Mouse (Mus musculus): Measurements from ENCODE around the gene Fyn. TPM values are rescaled to one million over a fixed set of nuclear protein-coding genes. Genes with fewer than 3 reads are reported as not detected.

The Fyn gene
- total and polyA plus RNA-seq, 3 experiments, result 14.9 to 42.4 (median 19.9) TPM

DNA sequence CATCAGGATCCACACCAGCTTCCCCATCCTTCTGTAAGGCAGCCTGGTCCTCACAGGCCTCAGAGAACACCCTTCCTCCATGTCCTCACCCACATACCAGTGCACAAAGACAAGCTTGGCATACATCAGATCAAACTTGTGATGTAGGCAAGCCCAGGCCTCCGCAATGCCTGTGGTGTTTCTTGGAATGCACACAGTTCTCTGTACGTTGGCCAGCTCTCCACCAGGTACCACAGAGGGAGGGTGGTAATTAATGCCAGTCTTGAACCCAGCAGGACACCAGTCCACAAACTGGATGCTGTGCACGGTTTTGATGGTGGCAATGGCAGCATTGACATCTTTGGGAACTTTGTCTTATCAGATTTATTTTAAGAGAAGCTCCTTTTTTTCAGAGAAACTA is 56.0 kb downstream of the Fyn start:
- dilution Hi-C loops (cut with MboI; ENCODE audit: extremely low pct_ligation_motif_present, extremely low pct_unique_long_range_greater_than_20kb, low sequenced_read_pairs) (no loop called here), in situ Hi-C loops (cut with MboI; ENCODE audit: low pct_ligation_motif_present, low pct_unique_long_range_greater_than_20kb, low sequenced_read_pairs) (no loop called here)
- Histone ChIP-seq H3K4me3 (replicated peaks in 1 of 3; ENCODE audit: low read depth in 2 of 3, low read length in 2 of 3, poor library complexity in 1 of 3) (no peak overlapping the region), H3K9ac (ENCODE audit: insufficient read depth, low read depth) (no peak overlapping the region), H3K4me1 (ENCODE audit: control insufficient read depth in 1 of 2, insufficient read depth in 2 of 2) (peaks cover 3 to 30% of the 10 kb centered on the region in 2 experiments; a peak in 3 of 4 replicates), H3K27ac (ENCODE audit: insufficient read depth, low read depth) (no peak overlapping the region), H3K4me2 (ENCODE audit: insufficient read depth, low read depth, poor library complexity, severe bottlenecking) (no peak overlapping the region), H3K36me3 (replicated peaks in 1 of 2; ENCODE audit: control insufficient read depth in 1 of 2, insufficient read depth in 1 of 2, low read length in 1 of 2) (peaks cover 0 to 39% of the 10 kb centered on the region in 2 experiments), H3K79me2 (replicated peaks; ENCODE audit: control insufficient read depth, extremely low read depth, insufficient read depth, poor library complexity, severe bottlenecking) (no peaks in the 10 kb centered on the region; the same call in 1 of the 2 replicates), H3K9me3 (replicated peaks; ENCODE audit: low read length) (no peaks in the 10 kb centered on the region), H3K27me3 (replicated peaks) (no peaks in the 10 kb centered on the region)
- DNase-seq (ENCODE audit: extremely low read depth), result no peak
- TF ChIP-seq EP300 (IDR thresholded peaks at IDR 0.05; ENCODE audit: low read length) (no peak), UBTF (IDR thresholded peaks at IDR 0.05; ENCODE audit: low read depth, low read length) (no peak), CHD2 (IDR thresholded peaks at IDR 0.05; ENCODE audit: low read length) (no peak), RCOR1 (conservative IDR thresholded peaks at IDR 0.05; ENCODE audit: low read depth, low read length) (no peak), MAZ (IDR thresholded peaks at IDR 0.05; ENCODE audit: low read depth, low read length) (no peak), SMC3 (IDR thresholded peaks at IDR 0.05; ENCODE audit: low read depth, low read length) (no peak), RAD21 (IDR thresholded peaks at IDR 0.05; ENCODE audit: low read depth, low read length) (no peak), POLR2A (IDR thresholded peaks at IDR 0.05; ENCODE audit: low read depth, low read length) (no peak), USF1 (IDR thresholded peaks at IDR 0.05; ENCODE audit: low read depth, low read length) (no peak), MAFK (IDR thresholded peaks at IDR 0.05; ENCODE audit: insufficient replicate concordance, low read length) (no peak), MEF2A (IDR thresholded peaks at IDR 0.05; ENCODE audit: borderline replicate concordance, low read depth, low read length) (no peak), SIN3A (IDR thresholded peaks at IDR 0.05; ENCODE audit: low read length) (no peak), IRF4 (IDR thresholded peaks at IDR 0.05; ENCODE audit: low read depth, low read length) (no peak), ZMIZ1 (IDR thresholded peaks at IDR 0.05; ENCODE audit: low read depth, low read length) (no peak), ETS1 (conservative IDR thresholded peaks at IDR 0.05; ENCODE audit: low read depth, low read length) (no peak), HCFC1 (IDR thresholded peaks at IDR 0.05; ENCODE audit: low read depth, low read length) (no peak), PAX5 (IDR thresholded peaks at IDR 0.05; ENCODE audit: low read length) (no peak), ZC3H11A (IDR thresholded peaks at IDR 0.05; ENCODE audit: low read depth, low read length) (no peak)

DNA sequence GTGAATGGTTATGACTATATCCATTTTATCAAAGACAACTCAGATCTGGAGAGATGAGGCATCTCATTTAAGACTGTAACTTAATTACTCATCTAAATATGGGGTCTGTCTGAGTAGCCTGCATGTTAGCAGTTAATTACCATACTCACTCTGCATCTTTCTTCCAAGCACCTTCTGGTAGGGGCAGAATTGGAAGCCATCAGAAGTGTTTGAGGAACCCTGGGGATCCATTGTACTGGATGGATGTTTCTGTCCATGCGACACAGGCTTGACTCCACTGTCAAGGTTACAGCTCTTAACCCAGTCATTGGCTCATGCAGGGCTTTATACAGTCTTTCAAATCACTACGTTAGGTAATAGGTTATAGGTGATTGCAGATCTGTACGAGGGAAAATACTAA is 57.4 kb downstream of the Fyn start:
- H3K4me2 ChIP-seq (ENCODE audit: insufficient read depth, low read depth, poor library complexity, severe bottlenecking), result no peak overlapping the region

More for the DNA sequence above, 57.4 kb downstream of the Fyn start:
- Histone ChIP-seq H3K27me3 (replicated peaks) (no peaks in the 10 kb centered on the region), H3K27ac (ENCODE audit: insufficient read depth, low read depth) (no peak overlapping the region), H3K36me3 (replicated peaks in 1 of 2; ENCODE audit: control insufficient read depth in 1 of 2, insufficient read depth in 1 of 2, low read length in 1 of 2) (peaks cover 0 to 39% of the 10 kb centered on the region in 2 experiments), H3K4me1 (ENCODE audit: control insufficient read depth in 1 of 2, insufficient read depth in 2 of 2) (peaks cover 3 to 27% of the 10 kb centered on the region in 2 experiments; a peak in 3 of 4 replicates), H3K4me3 (replicated peaks in 1 of 3; ENCODE audit: low read depth in 2 of 3, low read length in 2 of 3, poor library complexity in 1 of 3) (no peak overlapping the region), H3K9ac (ENCODE audit: insufficient read depth, low read depth) (no peak overlapping the region), H3K9me3 (replicated peaks; ENCODE audit: low read length) (no peaks in the 10 kb centered on the region), H3K79me2 (replicated peaks; ENCODE audit: control insufficient read depth, extremely low read depth, insufficient read depth, poor library complexity, severe bottlenecking) (no peaks in the 10 kb centered on the region)
- TF ChIP-seq GABPA (IDR thresholded peaks at IDR 0.05; ENCODE audit: insufficient replicate concordance, low read depth, low read length) (no peak), NELFE (IDR thresholded peaks at IDR 0.05; ENCODE audit: low read depth, low read length) (no peak), USF1 (IDR thresholded peaks at IDR 0.05; ENCODE audit: low read depth, low read length) (no peak), ZC3H11A (IDR thresholded peaks at IDR 0.05; ENCODE audit: low read depth, low read length) (no peak), POLR2AphosphoS2 (IDR thresholded peaks at IDR 0.05; ENCODE audit: low read depth, low read length) (no peak), MAFK (IDR thresholded peaks at IDR 0.05; ENCODE audit: insufficient replicate concordance, low read length) (no peak), EP300 (IDR thresholded peaks at IDR 0.05; ENCODE audit: low read length) (no peak), MEF2A (IDR thresholded peaks at IDR 0.05; ENCODE audit: borderline replicate concordance, low read depth, low read length) (no peak), ZNF384 (IDR thresholded peaks at IDR 0.05; ENCODE audit: low read depth, low read length) (no peak), PAX5 (IDR thresholded peaks at IDR 0.05; ENCODE audit: low read length) (no peak), MAZ (IDR thresholded peaks at IDR 0.05; ENCODE audit: low read depth, low read length) (no peak), MYC (IDR thresholded peaks at IDR 0.05; ENCODE audit: low read depth, low read length) (no peak), JUND (conservative IDR thresholded peaks at IDR 0.05; ENCODE audit: low read depth, low read length) (no peak), HCFC1 (IDR thresholded peaks at IDR 0.05; ENCODE audit: low read depth, low read length) (no peak), RCOR1 (conservative IDR thresholded peaks at IDR 0.05; ENCODE audit: low read depth, low read length) (no peak), IRF4 (IDR thresholded peaks at IDR 0.05; ENCODE audit: low read depth, low read length) (no peak)
- in situ Hi-C loops (cut with MboI; ENCODE audit: low pct_ligation_motif_present, low pct_unique_long_range_greater_than_20kb, low sequenced_read_pairs) (no loop called here), dilution Hi-C loops (cut with MboI; ENCODE audit: extremely low pct_ligation_motif_present, extremely low pct_unique_long_range_greater_than_20kb, low sequenced_read_pairs) (no loop called here)
- no peak for DNase-seq (ENCODE audit: extremely low read depth)
